Mouse (Mus musculus) liver, adult 2 months (tissue): ENCODE measurements around the gene Pramel6.

Source experiments
- CTCF ChIP-seq: fragments of 200-500 bp; IDR thresholded peaks from 2 replicates; pipeline ENCODE4 v1.5.1; 2011; ENCODE audit warnings: low read depth, low read length, control low read depth
- POLR2A ChIP-seq: fragments of 200-500 bp; IDR thresholded peaks from 2 replicates; pipeline ENCODE4 v1.6.1; 2011; ENCODE audit warnings: low read length, control low read depth; ENCODE audit not compliant: insufficient read depth; ENCODE audit errors: extremely low read depth

GRCm38 (mm10) chr2:87482276-87482675, 24.1 kb upstream of the Pramel6 start:
- no peak for TF ChIP-seq CTCF
- TF ChIP-seq POLR2A: no peak
